Mouse (Mus musculus) lung, postnatal 0 days (tissue): ENCODE measurements at regions not wholly inside any gene's neighbourhood (a gene's known extent, or its start where the extent isn't known, plus 50 kb on each side); places are given as distances from the start of the nearest gene placed in this dataset.

Experiments
- CTCF ChIP-seq: IDR thresholded peaks from 2 replicates; pipeline ENCODE4 v1.5.1; 2016; ENCODE audit warnings: antibody characterized with exemption, mild to moderate bottlenecking
- EP300 ChIP-seq: IDR thresholded peaks from 2 replicates; pipeline ENCODE4 v1.6.1; 2016; ENCODE audit warnings: antibody characterized with exemption, mild to moderate bottlenecking, control low read depth

DNA sequence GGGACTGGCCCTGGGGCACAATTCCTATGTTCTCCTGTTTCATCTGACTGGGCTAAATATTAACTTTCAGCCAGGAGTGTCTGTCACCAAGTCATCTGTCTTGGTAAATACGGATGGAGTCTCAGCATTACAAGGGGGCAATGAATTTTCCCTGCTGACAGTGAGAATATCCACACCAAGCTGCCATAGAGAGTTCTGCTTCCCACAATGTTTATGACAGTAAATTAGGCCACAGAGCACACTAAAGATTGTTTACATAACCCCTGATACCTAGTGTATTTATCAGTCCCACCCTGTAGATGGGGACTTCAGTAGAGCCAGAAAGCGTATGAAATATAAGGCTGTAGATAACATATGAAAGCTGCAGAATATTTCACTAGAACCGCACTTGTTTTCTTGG lies 150.6 kb upstream of the Osr1 start:
- no peak for TF ChIP-seq EP300
- no peak for TF ChIP-seq CTCF
